Mouse (Mus musculus): ENCODE measurements around the gene Rpl27. TPM values are rescaled to one million over a fixed set of nuclear protein-coding genes. Genes with fewer than 3 reads are reported as not detected.
A peak's percentile ranks its signal among the peaks of the same experiment; 100 is the strongest.
"Not testable (repeated sequence)": the region's sequence is repeated elsewhere in the genome, so short reads cannot be mapped to it uniquely, and the experiment has no call there.

Gene Rpl27
- total and polyA plus RNA-seq, 3 experiments, result 909 to 5,728 (median 3,039) TPM

DNA sequence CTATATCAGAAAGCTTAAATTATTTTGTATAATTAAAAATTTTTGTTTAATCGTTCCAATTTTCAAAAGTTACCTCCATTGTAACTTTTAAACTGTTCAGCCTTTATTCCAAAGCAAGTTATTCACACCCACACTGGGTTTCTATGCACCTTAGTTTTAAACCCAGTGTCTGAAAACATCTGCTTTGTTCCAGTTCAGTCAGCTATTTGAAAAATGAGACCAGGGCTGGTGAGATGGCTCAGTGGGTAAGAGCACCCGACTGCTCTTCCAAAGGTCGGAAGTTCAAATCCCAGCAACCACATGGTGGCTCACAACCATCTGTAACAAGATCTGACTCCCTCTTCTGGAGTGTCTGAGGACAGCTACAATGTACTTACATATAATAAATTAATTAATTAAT, 4.1 kb upstream of the Rpl27 start:
- H3K9me3 ChIP-seq (replicated peaks; ENCODE audit: low read length); H3K4me1 ChIP-seq (ENCODE audit: control insufficient read depth in 1 of 2, insufficient read depth in 2 of 2); H3K4me3 ChIP-seq (replicated peaks in 1 of 3; ENCODE audit: low read depth in 2 of 3, low read length in 2 of 3, poor library complexity in 1 of 3); DNase-seq (ENCODE audit: extremely low read depth); H3K9ac ChIP-seq (ENCODE audit: insufficient read depth, low read depth); in situ Hi-C loops (cut with MboI; ENCODE audit: low pct_ligation_motif_present, low pct_unique_long_range_greater_than_20kb, low sequenced_read_pairs); H3K4me2 ChIP-seq (ENCODE audit: insufficient read depth, low read depth, poor library complexity, severe bottlenecking); H3K27me3 ChIP-seq (replicated peaks); H3K27ac ChIP-seq (ENCODE audit: insufficient read depth, low read depth); dilution Hi-C loops (cut with MboI; ENCODE audit: extremely low pct_ligation_motif_present, extremely low pct_unique_long_range_greater_than_20kb, low sequenced_read_pairs); H3K79me2 ChIP-seq (replicated peaks; ENCODE audit: control insufficient read depth, extremely low read depth, insufficient read depth, poor library complexity, severe bottlenecking): not testable (repeated sequence)
- peak; percentile 70; the same call in 1 of the 2 replicates for TF ChIP-seq TBP (conservative IDR thresholded peaks at IDR 0.05; ENCODE audit: low read depth, low read length)
- H3K36me3 ChIP-seq (replicated peaks in 1 of 2; ENCODE audit: control insufficient read depth in 1 of 2, insufficient read depth in 1 of 2, low read length in 1 of 2), result peaks cover 32 to 39% of the 10 kb centered on the region in 2 experiments

DNA sequence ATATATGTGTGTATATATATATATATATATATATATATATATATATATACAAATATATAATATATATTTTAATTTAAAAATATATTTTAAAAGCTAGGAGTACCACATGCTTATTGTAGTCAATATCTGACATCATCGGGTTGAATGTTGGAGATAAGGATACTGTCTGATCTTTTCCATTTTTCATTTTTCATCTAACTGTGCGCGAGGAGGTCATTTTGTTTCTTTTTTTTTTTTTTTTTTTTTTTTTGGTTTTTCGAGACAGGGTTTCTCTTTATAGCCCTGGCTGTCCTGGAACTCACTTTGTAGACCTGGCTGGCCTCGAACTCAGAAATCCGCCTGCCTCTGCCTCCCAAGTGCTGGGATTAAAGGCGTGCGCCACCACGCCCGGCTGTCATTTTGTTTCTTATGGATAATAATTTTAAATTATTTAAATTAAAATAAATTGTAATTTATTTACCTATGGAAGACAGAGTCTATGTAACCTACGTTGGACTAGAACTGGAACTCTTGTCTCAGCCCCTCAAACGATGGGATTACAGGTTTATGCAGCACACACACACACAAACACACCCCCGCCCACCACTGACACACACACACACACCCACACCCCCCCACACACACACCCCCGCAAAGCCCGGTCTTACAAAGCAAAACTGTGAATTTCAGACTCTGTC, 510 bp upstream of the Rpl27 start:
- Histone ChIP-seq H3K79me2 (replicated peaks; ENCODE audit: control insufficient read depth, extremely low read depth, insufficient read depth, poor library complexity, severe bottlenecking) (peaks cover 32% of the 10 kb centered on the region), H3K4me1 (ENCODE audit: control insufficient read depth in 1 of 2, insufficient read depth in 2 of 2) (peaks cover 12 to 25% of the 10 kb centered on the region in 2 experiments), H3K4me3 (replicated peaks in 1 of 3; ENCODE audit: low read depth in 2 of 3, low read length in 2 of 3, poor library complexity in 1 of 3) (peak overlapping the region; percentile 43 to 98 (median 56)), H3K36me3 (replicated peaks in 1 of 2; ENCODE audit: control insufficient read depth in 1 of 2, insufficient read depth in 1 of 2, low read length in 1 of 2) (peaks cover 29 to 38% of the 10 kb centered on the region in 2 experiments), H3K9ac (ENCODE audit: insufficient read depth, low read depth) (peak overlapping the region; percentile 54; the same call in 1 of the 2 replicates), H3K4me2 (ENCODE audit: insufficient read depth, low read depth, poor library complexity, severe bottlenecking) (peak overlapping the region; percentile 23; the same call in 1 of the 2 replicates)
- H3K27me3 ChIP-seq (replicated peaks); in situ Hi-C loops (cut with MboI; ENCODE audit: low pct_ligation_motif_present, low pct_unique_long_range_greater_than_20kb, low sequenced_read_pairs); DNase-seq (ENCODE audit: extremely low read depth); dilution Hi-C loops (cut with MboI; ENCODE audit: extremely low pct_ligation_motif_present, extremely low pct_unique_long_range_greater_than_20kb, low sequenced_read_pairs); H3K27ac ChIP-seq (ENCODE audit: insufficient read depth, low read depth); H3K9me3 ChIP-seq (replicated peaks; ENCODE audit: low read length): not testable (repeated sequence)
- TF ChIP-seq CHD1 (IDR thresholded peaks at IDR 0.05; ENCODE audit: low read depth, low read length), result peak; percentile 74; the same call in 1 of the 2 replicates
- TF ChIP-seq EP300 (IDR thresholded peaks at IDR 0.05; ENCODE audit: low read length), result peak; percentile 34; the same call in 1 of the 2 replicates
- peak; percentile 69; the same call in 1 of the 2 replicates for TF ChIP-seq ZNF384 (IDR thresholded peaks at IDR 0.05; ENCODE audit: low read depth, low read length)

DNA sequence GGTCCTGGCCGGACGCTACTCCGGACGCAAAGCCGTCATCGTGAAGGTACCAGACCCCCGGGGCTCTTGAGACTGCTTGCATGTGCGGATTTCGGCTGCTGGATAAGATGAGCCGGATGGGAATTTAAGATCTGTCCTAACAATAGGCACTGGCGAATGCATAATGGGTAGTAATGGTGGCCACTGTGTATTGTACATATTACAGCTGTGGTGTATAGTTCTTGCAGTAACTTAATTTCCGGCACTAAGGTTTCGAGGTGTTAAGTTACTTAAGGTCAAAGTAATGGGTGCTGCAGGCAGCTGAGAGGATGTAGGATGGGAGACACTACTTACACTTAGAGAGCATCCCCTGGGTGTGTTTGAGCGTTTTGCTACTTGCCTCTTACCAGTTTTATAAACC, 662 bp downstream of the Rpl27 start:
- Histone ChIP-seq H3K4me2 (ENCODE audit: insufficient read depth, low read depth, poor library complexity, severe bottlenecking) (peak overlapping the region; percentile 97), H3K27ac (ENCODE audit: insufficient read depth, low read depth) (peak overlapping the region; percentile 72), H3K36me3 (replicated peaks in 1 of 2; ENCODE audit: control insufficient read depth in 1 of 2, insufficient read depth in 1 of 2, low read length in 1 of 2) (peaks cover 29 to 33% of the 10 kb centered on the region in 2 experiments), H3K4me1 (ENCODE audit: control insufficient read depth in 1 of 2, insufficient read depth in 2 of 2) (peaks cover 12 to 30% of the 10 kb centered on the region in 2 experiments), H3K9ac (ENCODE audit: insufficient read depth, low read depth) (peak overlapping the region; percentile 100), H3K9me3 (replicated peaks; ENCODE audit: low read length) (no peaks in the 10 kb centered on the region), H3K4me3 (replicated peaks in 1 of 3; ENCODE audit: low read depth in 2 of 3, low read length in 2 of 3, poor library complexity in 1 of 3) (peak overlapping the region; percentile 74 to 98 (median 98)), H3K27me3 (replicated peaks) (no peaks in the 10 kb centered on the region), H3K79me2 (replicated peaks; ENCODE audit: control insufficient read depth, extremely low read depth, insufficient read depth, poor library complexity, severe bottlenecking) (peaks cover 32% of the 10 kb centered on the region)
- dilution Hi-C loops (cut with MboI; ENCODE audit: extremely low pct_ligation_motif_present, extremely low pct_unique_long_range_greater_than_20kb, low sequenced_read_pairs), result no loop called here
- TF ChIP-seq UBTF (IDR thresholded peaks at IDR 0.05; ENCODE audit: low read depth, low read length) (0 out of 2 replicates have a peak, but pooled peaks have one; percentile 1), ELF1 (IDR thresholded peaks at IDR 0.05; ENCODE audit: low read depth, low read length) (no peak)
- in situ Hi-C loops (cut with MboI; ENCODE audit: low pct_ligation_motif_present, low pct_unique_long_range_greater_than_20kb, low sequenced_read_pairs), result no loop called here
- DNase-seq (ENCODE audit: extremely low read depth), result no peak
